Comparison of ENCODE assay signal across 26 mouse cellular contexts in the genomic region with DNA sequence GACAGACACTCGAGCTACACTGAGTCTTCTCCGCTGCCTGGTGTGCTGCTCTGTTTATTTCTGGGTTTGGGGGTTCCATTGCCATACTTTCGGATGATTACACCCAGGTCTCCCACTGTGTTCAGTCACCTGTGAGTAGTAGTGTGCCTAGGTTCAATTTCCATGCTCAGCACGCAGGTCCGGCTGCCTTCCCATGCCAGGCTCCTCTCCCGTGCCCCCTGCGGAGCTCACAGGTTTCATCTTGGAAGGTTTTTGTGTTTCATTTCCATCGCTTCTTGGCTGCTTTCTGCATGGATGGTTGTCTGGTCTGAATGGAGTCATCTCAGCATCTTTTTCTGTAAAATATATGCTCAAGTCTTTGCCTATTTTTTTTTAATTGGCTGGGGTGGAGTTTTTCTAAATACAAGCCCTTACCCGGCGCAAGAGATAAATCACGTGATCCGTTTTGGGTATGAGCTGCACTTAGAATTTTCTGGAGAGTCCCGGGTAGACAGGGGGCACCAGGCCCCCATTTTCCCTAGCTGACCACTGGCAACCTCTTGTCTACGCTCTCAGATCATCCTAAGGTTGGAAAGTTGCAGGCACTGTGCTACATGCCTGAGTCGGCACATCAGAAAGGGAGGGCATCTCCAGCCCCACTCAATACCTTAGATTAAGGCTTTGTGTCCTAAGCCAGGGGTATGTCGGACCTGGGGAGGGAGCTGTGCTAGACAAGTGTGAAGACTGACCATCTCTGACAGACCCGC. TPM values are rescaled to one million over a fixed set of nuclear protein-coding genes. Genes with fewer than 3 reads are reported as not detected.
DNase-seq lines count a peak whose midpoint lies in the region; ATAC-seq lines count a peak whose summit lies in the region.
"Had no signal": no experiment of that assay in that cellular context is flagged by ENCODE, and none has a peak within 500 bp of the region (broad histone marks: within the 10 kb centered on the region; RNA-seq: fewer than 3 reads in every experiment).

No protein-coding gene starts in this region.

- peak; percentile 81 for ATAC-seq in cerebellum, adult (ENCODE audit: insufficient number of reproducible peaks, low FRiP score, low TSS enrichment)
- no peak for ATAC-seq in activated CD4-positive, CD25-positive, alpha-beta regulatory T cell, adult 4 months
- ATAC-seq: CD4-positive, CD25-positive, alpha-beta regulatory T cell, adult 4 months; forebrain, embryonic 13.5 days; forebrain, postnatal 0 days; intestine, embryonic 15.5 days had no signal

- no peak for DNase-seq in cerebellum, postnatal 4 days (ENCODE audit: low spot score in 2 of 2)
- DNase-seq in cerebellum, adult 11-12 months = peak; percentile 98
- peak; percentile 99 for DNase-seq in cerebellum, adult 9-10 months
- peak; percentile 95 to 97 for DNase-seq in cerebellum, postnatal 25 days
- no peak for DNase-seq in layer of hippocampus, postnatal 25 days (ENCODE audit: extremely low spot score in 1 of 2, low spot score in 1 of 2)
- no peak for DNase-seq in right cerebral cortex, adult 18-20 months
- DNase-seq: adrenal gland, postnatal 10 days; B cell, adult 2 months; forebrain, postnatal 0 days; gastrocnemius, postnatal 14 days; heart, adult 2 months; heart, postnatal 14 days had no signal

RNA-seq across cellular contexts. Expression of a gene that starts 4.7 kb away (rescaled TPM):
- polyA plus RNA-seq in activated CD4-positive, CD25-positive, alpha-beta regulatory T cell, adult 4 months (2017; shearing (Covaris generic)) = not detected
- not detected for total RNA-seq in layer of hippocampus, postnatal 25 days (2021)
- total RNA-seq: adrenal gland, postnatal 10 days; adrenal gland, postnatal 4 days; forebrain, postnatal 0 days; gastrocnemius, adult 18-20 months; gastrocnemius, postnatal 14 days; heart, adult 2 months; heart, postnatal 14 days; hematopoietic stem cell, adult 5-6 weeks had no signal
- polyA plus RNA-seq: CD4-positive, CD25-positive, alpha-beta regulatory T cell, adult 4 months; embryonic facial prominence, embryonic 10.5 days; embryonic facial prominence, embryonic 14.5 days; forebrain, embryonic 13.5 days; forebrain, postnatal 0 days; G1E; heart, embryonic 11.5 days; heart, embryonic 15.5 days; hindbrain, embryonic 13.5 days; intestine, embryonic 15.5 days had no signal

Comparison
In these comparisons a context has a peak if more than half of its experiments do, and no peak if none do; other contexts are left out.
1. DNase-seq: peak in cerebellum, adult 11-12 months (single experiment), cerebellum, adult 9-10 months (single experiment) and cerebellum, postnatal 25 days (2 of 2); none in cerebellum, postnatal 4 days (0 of 2), layer of hippocampus, postnatal 25 days (0 of 2) and right cerebral cortex, adult 18-20 months (single experiment).